Mouse (Mus musculus) brain, embryonic 14.5 days (tissue): ENCODE measurements around the gene Ostm1. TPM values are rescaled to one million over a fixed set of nuclear protein-coding genes. Genes with fewer than 3 reads are reported as not detected.
A peak's percentile ranks its signal among the peaks of the same experiment; 100 is the strongest.

Source experiments
- DNase-seq: peaks from one replicate; pipeline ENCODE4 v3.0.0-alpha.2; 2011; ENCODE audit warnings: low read depth
- CTCF ChIP-seq: fragments of 200-500 bp; IDR thresholded peaks from 2 replicates; pipeline ENCODE4 v1.5.1; 2012; ENCODE audit warnings: inconsistent platforms, mild to moderate bottlenecking, moderate library complexity, borderline replicate concordance; ENCODE audit not compliant: insufficient read depth, insufficient read length; ENCODE audit errors: extremely low read depth
- POLR2A ChIP-seq: fragments of 200-500 bp; IDR thresholded peaks from 2 replicates; pipeline ENCODE4 v1.6.1; 2012; ENCODE audit warnings: mild to moderate bottlenecking, inconsistent platforms, borderline replicate concordance; ENCODE audit not compliant: poor library complexity, insufficient read depth, insufficient read length, severe bottlenecking; ENCODE audit errors: extremely low read depth
- polyA plus RNA-seq: library from polyadenylated mRNA; depleted of rRNA; stranded (reverse); fragments of >200 nt; gene quantifications from 2 replicates; pipeline ENCODE4 v1.2.3, GENCODE M21; 2012

The Ostm1 gene
- polyA plus RNA-seq, 1 experiment, result 29.2 TPM

DNA sequence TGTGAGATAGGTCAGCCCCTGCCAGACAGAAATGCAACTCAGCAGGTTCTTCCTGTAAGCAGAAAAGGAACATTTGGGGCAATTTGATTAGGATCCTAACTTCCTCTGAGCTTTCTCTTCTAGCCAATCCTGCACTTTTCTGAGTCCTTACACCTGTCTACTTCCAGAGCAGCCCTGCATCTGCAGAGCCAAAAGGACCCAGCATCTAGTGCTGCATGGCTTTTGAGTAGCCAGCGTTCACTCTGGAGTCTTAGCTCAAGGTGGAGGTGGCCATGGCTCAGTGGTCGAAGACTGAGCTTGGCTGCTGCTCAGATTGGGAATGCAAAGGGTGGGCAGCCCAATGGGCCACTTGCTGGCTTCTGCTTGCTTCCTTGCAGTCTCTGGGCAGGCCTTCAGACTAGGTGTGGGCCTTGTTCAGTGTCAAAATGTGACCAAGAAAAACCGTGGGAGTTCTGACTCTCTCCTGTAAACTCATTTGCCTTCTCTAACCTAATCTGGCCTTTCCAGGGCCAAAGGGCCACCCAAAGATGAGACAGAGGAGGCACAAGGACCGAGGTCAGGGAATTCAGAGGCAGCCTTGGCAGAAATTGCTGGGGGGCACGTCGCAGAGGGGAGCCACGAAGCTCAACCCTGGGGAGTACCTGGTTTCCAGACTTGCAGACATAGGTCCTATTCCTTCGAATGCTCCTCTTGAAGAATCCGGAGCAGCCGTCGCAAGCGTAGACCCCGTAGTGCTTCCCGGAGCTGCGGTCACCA lies 5.9 kb upstream of the Ostm1 start:
- no peak for TF ChIP-seq CTCF
- TF ChIP-seq POLR2A, result no peak
- no peak for DNase-seq

- no peak for TF ChIP-seq POLR2A
- TF ChIP-seq CTCF, result no peak
- peak; percentile 95 for DNase-seq
Measured at GRCm38 (mm10) chr10:42578281-42578675, 5.3 kb upstream of the Ostm1 start.

DNA sequence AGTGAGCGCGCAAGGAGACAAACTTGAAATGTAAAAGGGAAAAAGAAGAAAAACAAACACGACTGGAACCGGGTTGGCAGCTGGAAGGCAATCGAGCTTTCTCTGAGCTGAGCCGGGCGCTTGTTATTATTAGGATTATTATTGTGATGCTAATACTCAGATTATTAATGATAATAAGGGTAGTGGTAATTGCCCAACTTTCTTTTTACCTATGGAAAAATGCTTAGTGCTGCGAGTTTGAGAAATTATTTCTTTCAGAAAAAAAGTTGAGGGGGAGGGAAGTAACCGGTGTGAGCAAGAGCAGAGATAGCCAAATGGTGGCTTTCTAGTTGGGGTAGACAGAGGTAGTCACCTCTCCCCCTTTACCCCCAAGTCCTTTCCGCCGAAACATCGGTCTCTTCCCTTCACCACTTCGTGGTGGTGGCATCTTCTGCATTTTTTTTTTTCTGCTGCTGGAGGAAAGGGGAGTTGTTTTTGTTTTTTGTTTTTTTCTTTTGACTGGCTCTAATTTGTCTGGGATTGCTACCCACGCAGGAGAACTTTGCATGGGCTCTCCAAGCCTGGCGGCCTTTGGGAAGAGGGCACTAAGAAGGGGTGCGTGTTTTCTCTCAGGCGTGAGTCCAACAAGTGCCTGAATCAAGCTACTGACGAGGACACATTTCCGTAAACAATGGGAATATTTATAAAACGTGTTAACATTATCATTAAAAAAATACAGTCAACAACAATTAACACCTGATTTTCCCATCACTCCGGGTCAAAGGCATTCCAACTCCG lies 4.7 kb upstream of the Ostm1 start:
- TF ChIP-seq POLR2A (no peak), CTCF (no peak)
- DNase-seq, result peak; percentile 71

GRCm38 (mm10) chr10:42579475-42580130 lies 4.0 kb upstream of the Ostm1 start:
- TF ChIP-seq CTCF (peak; percentile 5; the same call in 1 of the 2 replicates), POLR2A (no peak)

GRCm38 (mm10) chr10:42580131-42580950 lies 3.3 kb upstream of the Ostm1 start:
- no peak for DNase-seq
- TF ChIP-seq CTCF (no peak), POLR2A (no peak)

More at GRCm38 (mm10) chr10:42579475-42580130, 4.0 kb upstream of the Ostm1 start:
- DNase-seq, result peak; percentile 71

DNA sequence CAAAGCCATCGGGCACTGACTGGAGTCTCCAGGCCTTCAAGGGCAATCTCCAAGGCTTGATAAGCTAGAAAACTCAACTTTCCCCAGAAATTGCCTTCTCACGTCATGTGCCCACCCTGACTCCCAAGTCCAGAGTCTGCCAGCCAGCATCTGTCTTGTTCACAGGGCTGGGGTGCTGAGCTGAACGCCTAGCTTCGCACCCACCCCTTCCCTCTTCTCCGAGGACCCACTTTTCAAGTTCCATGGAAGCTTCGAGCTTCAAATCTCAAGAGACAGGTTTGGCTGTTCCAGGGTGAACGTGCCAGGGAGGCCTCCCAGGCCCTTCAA lies 2.7 kb upstream of the Ostm1 start:
- TF ChIP-seq POLR2A, result no peak
- no peak for DNase-seq

GRCm38 (mm10) chr10:42581694-42582565 lies 1.7 kb upstream of the Ostm1 start:
- DNase-seq, result peak; percentile 78
- TF ChIP-seq CTCF, result no peak

GRCm38 (mm10) chr10:42582566-42583110 lies 984 bp upstream of the Ostm1 start:
- DNase-seq, result no peak
- TF ChIP-seq POLR2A (no peak), CTCF (no peak)

GRCm38 (mm10) chr10:42583902-42584435 lies 347 bp downstream of the Ostm1 start:
- peak; percentile 70 for DNase-seq
- TF ChIP-seq POLR2A, result 0 out of 2 replicates have a peak, but pooled peaks have one; percentile 19
- TF ChIP-seq CTCF, result no peak
